Mouse (Mus musculus) myocyte (in vitro differentiated cells): ENCODE data around the gene Pnmal1. TPM values are rescaled to one million over a fixed set of nuclear protein-coding genes. Genes with fewer than 3 reads are reported as not detected.

ENCODE experiments used
- H3K27me3 ChIP-seq: one replicate; pipeline ENCODE4 v1.6.1; 2011; ENCODE audit not compliant: control insufficient read depth, insufficient read depth, insufficient read length
- H3K36me3 ChIP-seq: one replicate; pipeline ENCODE4 v1.6.1; 2011; ENCODE audit not compliant: control insufficient read depth, insufficient read depth
- H3K4me2 ChIP-seq: one replicate; pipeline ENCODE4 v1.6.1; 2011; ENCODE audit warnings: low read depth, control low read depth
- H3K4me3 ChIP-seq: one replicate; pipeline ENCODE4 v1.5.1; 2011; ENCODE audit warnings: mild to moderate bottlenecking, control low read depth, moderate library complexity
- H3K79me2 ChIP-seq: one replicate; pipeline ENCODE4 v1.6.1; 2011; ENCODE audit not compliant: control insufficient read depth, insufficient read depth
- H3ac ChIP-seq: one replicate; pipeline ENCODE4 v1.6.1; 2011; ENCODE audit not compliant: control insufficient read depth, insufficient read length
- CEBPB ChIP-seq: IDR thresholded peaks from 2 replicates; pipeline ENCODE4 v1.6.1; 2011; ENCODE audit warnings: mild to moderate bottlenecking, moderate library complexity; ENCODE audit not compliant: poor library complexity, insufficient read depth, severe bottlenecking
- E2F4 ChIP-seq: IDR thresholded peaks from one replicate; pipeline ENCODE4 v1.6.1; 2011; ENCODE audit warnings: mild to moderate bottlenecking, control low read depth, moderate library complexity; ENCODE audit not compliant: insufficient read depth
- MAX ChIP-seq: IDR thresholded peaks from one replicate; pipeline ENCODE4 v1.6.1; 2011; ENCODE audit warnings: low read depth, mild to moderate bottlenecking, control low read depth
- MYOD1 ChIP-seq, 3 experiments: IDR thresholded peaks; one replicate each; pipeline ENCODE4 v1.6.1; 2011; ENCODE audit warnings: control low read depth in 2 of 3, low read depth in 2 of 3, mild to moderate bottlenecking in 2 of 3, moderate library complexity in 1 of 3; ENCODE audit not compliant: insufficient read length in 2 of 3, control insufficient read depth in 1 of 3
- MYOG ChIP-seq, 3 experiments: IDR thresholded peaks; one replicate each; pipeline ENCODE4 v1.6.1; 2011; ENCODE audit warnings: control low read depth in 2 of 3, low read depth in 2 of 3, mild to moderate bottlenecking in 2 of 3; ENCODE audit not compliant: insufficient read length in 2 of 3, control insufficient read depth in 1 of 3, insufficient read depth in 1 of 3
- POLR2A ChIP-seq: IDR thresholded peaks from one replicate; pipeline ENCODE4 v1.6.1; 2011; ENCODE audit warnings: low read depth, mild to moderate bottlenecking, control low read depth, moderate library complexity; ENCODE audit not compliant: insufficient read length
- POLR2AphosphoS2 ChIP-seq: IDR thresholded peaks from one replicate; pipeline ENCODE4 v1.6.1; 2011; ENCODE audit warnings: low read depth, control low read depth; ENCODE audit not compliant: insufficient read length
- REST ChIP-seq: IDR thresholded peaks from one replicate; pipeline ENCODE4 v1.6.1; 2011; ENCODE audit warnings: mild to moderate bottlenecking, control low read depth, moderate library complexity; ENCODE audit not compliant: insufficient read depth, insufficient read length
- TCF12 ChIP-seq: IDR thresholded peaks from one replicate; pipeline ENCODE4 v1.6.1; 2011; ENCODE audit warnings: mild to moderate bottlenecking, control low read depth; ENCODE audit not compliant: poor library complexity, insufficient read depth, severe bottlenecking
- USF1 ChIP-seq: IDR thresholded peaks from one replicate; pipeline ENCODE4 v1.6.1; 2011; ENCODE audit warnings: low read depth, mild to moderate bottlenecking, control low read depth, moderate library complexity
- polyA plus RNA-seq: library from polyadenylated mRNA; unstranded; fragments of >200 nt; fragmentation: generic; extraction: Trizol; gene quantifications from one replicate; pipeline ENCODE4 v1.2.1, GENCODE M21; 2012; ENCODE audit warnings: missing spikeins

The Pnmal1 gene
- polyA plus RNA-seq, 1 experiment = 0.05 TPM

DNA sequence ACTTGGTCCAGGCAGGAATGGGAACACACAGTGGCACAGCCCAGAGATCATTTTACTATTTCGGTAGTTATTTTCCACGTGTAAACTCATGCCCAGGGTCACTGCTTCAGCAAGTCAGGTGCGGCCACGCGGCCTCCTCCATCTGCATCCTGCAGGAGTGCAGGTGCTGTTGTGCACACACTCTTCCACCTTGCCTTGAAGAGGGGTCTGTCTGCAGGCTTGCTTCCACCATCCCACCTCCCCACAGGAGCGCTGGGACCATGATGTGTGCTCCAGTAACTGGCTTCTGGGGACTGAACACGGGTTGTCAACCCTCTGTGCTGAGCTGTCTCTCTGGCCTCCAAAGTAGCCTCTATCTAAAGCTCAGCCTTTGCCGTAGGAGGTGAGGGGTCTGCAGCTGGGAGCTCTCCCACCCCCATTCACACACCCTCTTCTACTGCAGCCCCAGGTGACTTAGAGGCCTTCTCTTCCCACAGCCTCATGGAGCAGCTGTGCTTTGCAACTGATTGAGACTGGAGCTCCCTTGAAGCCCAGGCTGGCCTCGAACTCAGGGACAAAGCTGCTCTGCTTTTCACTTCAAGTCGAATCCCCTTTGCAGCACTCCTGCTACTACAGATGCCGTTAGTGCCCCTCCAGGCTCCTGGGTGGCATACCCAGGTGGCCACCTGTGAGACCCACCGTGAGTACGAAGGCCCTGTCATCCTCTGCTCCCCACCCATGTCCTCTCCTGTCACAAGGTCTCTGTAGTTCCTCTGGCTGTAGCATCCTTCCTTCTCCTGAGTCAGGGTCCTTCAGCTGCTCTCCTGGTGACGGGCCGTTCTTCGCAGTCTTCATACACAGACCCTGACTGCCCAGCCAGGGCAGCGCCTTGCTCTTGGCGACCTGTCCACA lies 44.8 kb upstream of the Pnmal1 start:
- Histone ChIP-seq H3K4me2 (no peak overlapping the region), H3K36me3 (peaks cover 3% of the 10 kb centered on the region)
- no peak for TF ChIP-seq MAX
- peak; percentile 51 for TF ChIP-seq POLR2AphosphoS2

DNA sequence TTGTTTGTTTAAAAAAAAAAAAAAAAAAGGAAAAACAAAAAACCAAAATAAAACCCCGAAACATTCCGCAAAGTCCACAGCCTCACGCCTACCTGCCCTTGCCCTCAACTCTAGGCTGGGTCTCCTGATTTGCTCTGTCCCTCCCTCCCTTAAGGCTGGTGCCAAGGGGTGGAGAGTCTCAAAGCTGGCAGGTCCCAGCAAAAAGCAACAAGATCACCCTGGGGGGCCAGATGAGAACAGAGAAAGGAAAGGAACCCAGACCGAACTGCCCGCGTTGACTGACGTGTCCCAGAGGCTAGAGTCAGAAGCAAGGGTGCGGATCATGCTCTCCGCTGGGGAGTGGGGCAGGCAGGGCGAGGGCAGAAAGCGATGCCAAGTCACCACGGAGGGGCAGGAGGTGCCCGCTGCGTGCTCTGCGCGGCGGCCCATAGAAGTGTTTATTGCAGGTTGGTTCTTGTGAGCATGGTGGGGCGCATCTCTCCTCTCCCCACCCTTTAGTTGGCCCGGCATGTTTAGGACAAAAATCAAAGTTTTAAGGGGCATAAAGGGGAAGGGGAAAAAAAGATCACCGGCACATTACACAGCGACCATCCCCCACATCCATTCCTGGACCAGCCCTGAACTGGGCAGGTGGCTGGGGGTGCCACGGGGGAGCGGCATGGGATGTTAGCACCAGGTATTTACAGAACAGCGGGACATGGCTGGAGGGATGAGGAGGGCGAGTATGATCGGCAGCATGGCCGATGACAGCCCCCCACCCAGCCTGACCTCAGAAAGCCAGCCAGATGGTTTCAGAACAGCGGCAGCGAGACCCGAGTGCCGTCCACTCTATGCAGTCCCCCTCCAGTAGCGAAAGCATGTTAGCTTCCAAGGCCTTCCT lies 43.8 kb upstream of the Pnmal1 start:
- TF ChIP-seq POLR2AphosphoS2 = peak; percentile 40
- TF ChIP-seq REST = no peak
- TF ChIP-seq MYOD1 (IDR thresholded peaks at IDR 0.05; ENCODE audit: control insufficient read depth in 1 of 3, insufficient read length in 2 of 3, low read depth in 2 of 3) = no peak
- no peak for TF ChIP-seq USF1
- Histone ChIP-seq H3K79me2 (peaks cover 10% of the 10 kb centered on the region), H3K36me3 (peaks cover 3% of the 10 kb centered on the region), H3K27me3 (no peaks in the 10 kb centered on the region), H3K4me2 (no peak overlapping the region), H3ac (no peak overlapping the region), H3K4me3 (no peak overlapping the region)

More for the DNA sequence above, 44.8 kb upstream of the Pnmal1 start:
- no peak overlapping the region for H3ac ChIP-seq
- no peaks in the 10 kb centered on the region for H3K27me3 ChIP-seq
- H3K79me2 ChIP-seq = peaks cover under 1% of the 10 kb centered on the region
- no peak overlapping the region for H3K4me3 ChIP-seq

GRCm38 (mm10) chr7:16916342-16917265 lies 42.9 kb upstream of the Pnmal1 start:
- H3K4me2 ChIP-seq = no peak overlapping the region
- no peak for TF ChIP-seq POLR2A
- no peak for TF ChIP-seq REST
- no peak for TF ChIP-seq MAX
- TF ChIP-seq CEBPB = no peak
- TF ChIP-seq USF1 = no peak
- H3K36me3 ChIP-seq = peaks cover 3% of the 10 kb centered on the region
- no peak overlapping the region for H3K4me3 ChIP-seq
- no peaks in the 10 kb centered on the region for H3K27me3 ChIP-seq
- H3K79me2 ChIP-seq = peaks cover 19% of the 10 kb centered on the region
- H3ac ChIP-seq = no peak overlapping the region

GRCm38 (mm10) chr7:16917447-16917846 lies 42.0 kb upstream of the Pnmal1 start:
- Histone ChIP-seq H3K4me2 (no peak overlapping the region), H3ac (no peak overlapping the region), H3K79me2 (peaks cover 27% of the 10 kb centered on the region), H3K27me3 (no peaks in the 10 kb centered on the region), H3K4me3 (no peak overlapping the region), H3K36me3 (peaks cover 3% of the 10 kb centered on the region)
- no peak for TF ChIP-seq MYOD1 (IDR thresholded peaks at IDR 0.05; ENCODE audit: control insufficient read depth in 1 of 3, insufficient read length in 2 of 3, low read depth in 2 of 3)
- TF ChIP-seq POLR2A = peak; percentile 1
- no peak for TF ChIP-seq MYOG (IDR thresholded peaks at IDR 0.05; ENCODE audit: control insufficient read depth in 1 of 3, insufficient read depth in 1 of 3, insufficient read length in 2 of 3, low read depth in 2 of 3)
- no peak for TF ChIP-seq CEBPB
- no peak for TF ChIP-seq POLR2AphosphoS2
- TF ChIP-seq REST = no peak
- no peak for TF ChIP-seq TCF12

DNA sequence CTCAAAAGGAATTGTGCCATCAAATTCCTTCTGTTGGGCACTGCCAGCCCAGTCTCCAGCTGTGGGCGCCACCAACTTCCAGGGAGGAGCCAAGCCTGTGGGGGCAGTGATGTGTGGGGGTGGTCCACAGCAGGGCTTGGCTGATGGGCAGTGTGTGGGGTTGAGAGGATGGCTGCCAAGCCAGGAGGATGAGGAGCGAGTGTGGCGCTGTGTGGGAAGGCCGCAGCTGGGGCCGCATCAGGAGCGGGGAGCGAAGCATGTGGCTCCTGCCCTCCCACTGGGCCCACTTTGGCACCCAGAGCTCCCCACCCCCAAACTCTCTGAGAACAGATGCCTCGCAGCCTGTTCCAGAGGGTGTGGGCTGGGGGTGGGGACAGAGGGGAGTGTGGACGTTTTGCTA lies 41.5 kb upstream of the Pnmal1 start:
- H3K27me3 ChIP-seq = no peaks in the 10 kb centered on the region
- no peak overlapping the region for H3ac ChIP-seq
- H3K79me2 ChIP-seq = peaks cover 33% of the 10 kb centered on the region
- TF ChIP-seq MYOG (IDR thresholded peaks at IDR 0.05; ENCODE audit: control insufficient read depth in 1 of 3, insufficient read depth in 1 of 3, insufficient read length in 2 of 3, low read depth in 2 of 3) (peak in 2 of 3 experiments; percentile 4 to 18), REST (no peak), E2F4 (no peak), MYOD1 (IDR thresholded peaks at IDR 0.05; ENCODE audit: control insufficient read depth in 1 of 3, insufficient read length in 2 of 3, low read depth in 2 of 3) (peak in 1 of 3 experiments; percentile 43), POLR2AphosphoS2 (peak; percentile 42)
- no peak overlapping the region for H3K4me2 ChIP-seq
- H3K36me3 ChIP-seq = peaks cover 3% of the 10 kb centered on the region
- H3K4me3 ChIP-seq = no peak overlapping the region
